Mouse (Mus musculus): ENCODE data around the gene 4921517D22Rik. TPM values are rescaled to one million over a fixed set of nuclear protein-coding genes. Genes with fewer than 3 reads are reported as not detected.
A peak's percentile ranks its signal among the peaks of the same experiment; 100 is the strongest.

Gene 4921517D22Rik
- total RNA-seq, 2 experiments from 2014 or later, result not detected

- intact Hi-C loops (cut with DNase I), result no loop called here
- DNase-seq (ENCODE audit: extremely low spot score in 1 of 2, low spot score in 2 of 2), result no peak
- TF ChIP-seq CTCF (IDR thresholded peaks at IDR 0.05), result no peak
- Histone ChIP-seq H3K4me3 (no peak overlapping the region), H3K27ac (no peak overlapping the region)
Observed at GRCm38 (mm10) chr13:59689313-59689712, 4.6 kb downstream of the 4921517D22Rik start.

DNA sequence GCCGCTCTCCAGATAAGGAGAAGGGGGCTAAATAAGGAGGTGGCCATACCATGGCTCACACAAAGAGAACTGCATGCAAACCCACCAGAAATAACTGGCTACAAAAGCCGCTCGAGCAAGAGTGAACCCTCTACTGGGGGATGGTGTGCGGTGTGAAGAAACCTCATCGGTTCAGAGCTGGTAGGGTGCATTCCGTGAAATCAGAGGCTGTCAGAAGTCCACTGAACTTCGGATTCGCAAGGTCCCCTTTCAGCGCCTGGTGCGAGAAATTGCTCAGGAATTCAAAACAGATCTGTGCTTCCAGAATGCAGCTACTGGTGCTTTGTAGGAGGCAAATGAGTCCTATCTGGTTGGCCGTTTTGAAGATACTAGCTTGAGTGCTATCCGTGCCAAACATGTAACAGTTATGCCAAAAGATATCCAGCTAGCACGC lies 5.6 kb downstream of the 4921517D22Rik start:
- no peak for DNase-seq (ENCODE audit: extremely low spot score in 1 of 2, low spot score in 2 of 2)
- H3K4me3 ChIP-seq, result no peak overlapping the region
- intact Hi-C loops (cut with DNase I), result no loop called here
- peak; percentile 46 for TF ChIP-seq CTCF (IDR thresholded peaks at IDR 0.05)
- no peak overlapping the region for H3K27ac ChIP-seq

DNA sequence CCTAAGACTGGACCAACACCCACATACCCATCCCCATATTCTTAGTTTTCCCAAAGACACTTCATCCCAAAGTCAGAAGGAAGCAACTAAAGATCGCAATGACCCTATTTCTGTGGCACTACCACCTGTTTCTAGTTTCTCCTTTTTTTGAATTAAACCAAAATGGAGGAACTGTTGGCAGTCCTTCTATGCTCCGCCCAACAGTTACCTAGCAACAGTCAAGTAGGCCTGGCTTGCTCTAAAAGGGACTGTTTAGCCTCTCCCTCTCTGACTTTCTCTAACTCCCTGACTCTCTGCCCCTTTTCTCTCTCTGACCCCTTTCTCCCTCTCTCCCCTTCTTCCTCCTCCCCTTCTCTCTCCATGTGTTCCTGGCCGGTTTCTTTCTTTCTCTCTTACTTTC lies 8.7 kb downstream of the 4921517D22Rik start:
- Histone ChIP-seq H3K27ac (no peak overlapping the region), H3K4me3 (no peak overlapping the region)
- intact Hi-C loops (cut with DNase I), result no loop called here
- DNase-seq (ENCODE audit: extremely low spot score in 1 of 2, low spot score in 2 of 2), result no peak
- no peak for TF ChIP-seq CTCF (IDR thresholded peaks at IDR 0.05)

DNA sequence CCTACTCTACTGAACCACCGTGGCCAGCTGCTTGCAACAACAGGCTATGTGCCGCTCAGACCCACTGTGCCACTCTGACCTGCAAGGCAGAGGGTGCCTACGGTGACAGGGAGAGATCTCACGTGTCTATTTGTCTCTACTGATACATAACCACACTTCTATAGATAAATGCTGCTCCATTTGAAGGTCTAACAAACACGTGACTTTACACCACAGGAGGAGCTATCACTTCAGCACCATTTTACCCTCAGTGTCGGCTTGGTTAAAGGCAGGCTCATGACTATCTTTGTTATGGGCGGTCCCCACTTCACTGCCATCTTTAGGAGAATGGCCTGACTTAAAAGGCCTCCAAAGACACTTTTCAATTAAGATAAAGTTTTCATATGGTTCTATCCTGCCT lies 11.3 kb downstream of the 4921517D22Rik start:
- no peak overlapping the region for H3K4me3 ChIP-seq
- intact Hi-C loops (cut with DNase I), result no loop called here
- no peak overlapping the region for H3K27ac ChIP-seq
- no peak for TF ChIP-seq CTCF (IDR thresholded peaks at IDR 0.05)
- DNase-seq (ENCODE audit: extremely low spot score in 1 of 2, low spot score in 2 of 2), result no peak

DNA sequence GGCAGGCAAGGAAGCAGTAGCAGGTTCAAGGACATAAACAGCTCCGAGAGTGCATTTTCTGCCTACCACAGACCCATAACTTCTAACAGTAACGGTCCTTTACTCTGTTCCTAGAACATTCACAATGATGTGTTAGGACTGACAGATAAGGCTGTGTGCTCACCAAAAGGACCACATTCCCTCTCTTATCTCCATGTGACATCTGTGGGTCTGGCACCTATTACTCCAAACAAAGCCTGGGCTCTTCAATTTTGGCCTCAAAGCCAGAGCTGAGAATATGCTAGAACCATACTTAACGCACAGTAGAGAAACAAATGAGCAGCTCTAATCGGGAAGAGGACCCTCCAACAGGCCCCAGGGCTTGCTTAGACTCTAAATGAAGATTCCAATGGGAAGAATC lies 14.0 kb downstream of the 4921517D22Rik start:
- no peak for DNase-seq (ENCODE audit: extremely low spot score in 1 of 2, low spot score in 2 of 2)
- no peak for TF ChIP-seq CTCF (IDR thresholded peaks at IDR 0.05)
- no peak overlapping the region for H3K4me3 ChIP-seq
- intact Hi-C loops (cut with DNase I), result loop anchor here (5.0 kb wide), 1 partner anchor 47 kb away; no protein-coding TSS in a partner anchor
- H3K27ac ChIP-seq, result no peak overlapping the region

DNA sequence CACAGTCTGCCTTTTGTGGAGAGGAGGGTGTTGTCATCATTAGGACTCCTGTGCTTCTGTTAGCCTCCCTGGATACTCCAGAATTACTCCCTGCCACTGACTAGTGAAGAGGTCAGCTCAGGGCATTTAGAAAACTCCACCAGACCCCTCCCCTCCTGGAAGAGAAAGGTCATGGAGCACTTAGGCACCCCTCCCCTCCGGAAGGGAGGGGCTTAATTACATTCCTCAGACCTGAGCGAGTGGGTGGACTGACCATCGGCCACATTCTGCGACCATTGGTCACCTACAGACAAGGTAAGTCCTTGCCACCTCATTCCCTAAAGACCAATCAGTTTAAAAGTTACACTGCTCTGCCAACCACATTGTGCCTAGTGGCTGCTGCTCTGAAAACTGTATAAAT lies 14.6 kb downstream of the 4921517D22Rik start:
- DNase-seq (ENCODE audit: extremely low spot score in 1 of 2, low spot score in 2 of 2), result no peak
- no peak for TF ChIP-seq CTCF (IDR thresholded peaks at IDR 0.05)
- Histone ChIP-seq H3K27ac (no peak overlapping the region), H3K4me3 (no peak overlapping the region)
- intact Hi-C loops (cut with DNase I), result loop anchor here (5.0 kb wide), 1 partner anchor 48 kb away; no protein-coding TSS in a partner anchor

DNA sequence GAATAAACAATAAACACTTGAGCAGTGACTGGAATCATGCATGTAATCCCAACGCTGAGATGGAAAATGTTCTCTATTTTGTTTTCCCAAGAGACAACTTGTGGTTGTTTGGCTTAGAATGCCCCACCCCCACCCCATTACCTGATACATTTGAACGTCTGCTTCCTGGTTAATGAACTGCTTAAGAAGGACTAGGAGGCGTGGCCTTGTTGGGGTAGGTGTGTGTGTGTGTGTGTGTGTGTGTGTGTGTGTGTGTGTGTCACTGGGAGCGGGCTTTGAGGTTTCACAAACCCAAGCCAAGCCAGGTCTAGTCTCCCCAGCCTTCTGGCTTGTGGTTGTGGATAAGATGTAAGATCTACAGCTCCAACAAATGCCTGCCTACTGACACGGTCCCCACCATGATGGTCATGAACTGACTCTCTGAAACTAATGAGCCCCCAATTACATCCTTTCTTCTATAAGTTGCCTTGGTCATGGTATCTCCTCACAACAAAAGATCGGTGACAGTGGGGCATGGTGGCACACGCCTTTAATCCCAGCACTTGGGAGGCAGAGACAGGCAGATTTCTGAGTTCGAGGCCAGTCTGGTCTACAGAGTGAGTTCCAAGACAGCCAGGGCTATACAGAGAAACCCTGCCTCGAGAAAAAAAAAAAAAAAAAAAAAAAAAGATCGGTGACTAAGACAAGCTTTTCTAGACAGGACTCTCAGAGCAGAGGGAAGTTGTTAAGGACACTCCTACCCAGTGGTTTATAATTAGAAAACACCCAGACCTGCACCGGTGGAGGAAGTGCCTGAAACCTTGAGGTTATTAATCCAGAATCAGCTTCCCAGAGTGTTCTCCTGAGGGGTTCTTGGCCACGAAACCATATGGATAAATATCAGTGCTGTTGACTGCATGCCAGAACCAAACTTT lies 17.3 kb downstream of the 4921517D22Rik start:
- TF ChIP-seq CTCF (IDR thresholded peaks at IDR 0.05), result no peak
- Histone ChIP-seq H3K4me3 (no peak overlapping the region), H3K27ac (no peak overlapping the region)
- DNase-seq (ENCODE audit: extremely low spot score in 1 of 2, low spot score in 2 of 2), result no peak
- intact Hi-C loops (cut with DNase I), result loop anchor here (5.0 kb wide), 1 partner anchor 51 kb away; no protein-coding TSS in a partner anchor

DNA sequence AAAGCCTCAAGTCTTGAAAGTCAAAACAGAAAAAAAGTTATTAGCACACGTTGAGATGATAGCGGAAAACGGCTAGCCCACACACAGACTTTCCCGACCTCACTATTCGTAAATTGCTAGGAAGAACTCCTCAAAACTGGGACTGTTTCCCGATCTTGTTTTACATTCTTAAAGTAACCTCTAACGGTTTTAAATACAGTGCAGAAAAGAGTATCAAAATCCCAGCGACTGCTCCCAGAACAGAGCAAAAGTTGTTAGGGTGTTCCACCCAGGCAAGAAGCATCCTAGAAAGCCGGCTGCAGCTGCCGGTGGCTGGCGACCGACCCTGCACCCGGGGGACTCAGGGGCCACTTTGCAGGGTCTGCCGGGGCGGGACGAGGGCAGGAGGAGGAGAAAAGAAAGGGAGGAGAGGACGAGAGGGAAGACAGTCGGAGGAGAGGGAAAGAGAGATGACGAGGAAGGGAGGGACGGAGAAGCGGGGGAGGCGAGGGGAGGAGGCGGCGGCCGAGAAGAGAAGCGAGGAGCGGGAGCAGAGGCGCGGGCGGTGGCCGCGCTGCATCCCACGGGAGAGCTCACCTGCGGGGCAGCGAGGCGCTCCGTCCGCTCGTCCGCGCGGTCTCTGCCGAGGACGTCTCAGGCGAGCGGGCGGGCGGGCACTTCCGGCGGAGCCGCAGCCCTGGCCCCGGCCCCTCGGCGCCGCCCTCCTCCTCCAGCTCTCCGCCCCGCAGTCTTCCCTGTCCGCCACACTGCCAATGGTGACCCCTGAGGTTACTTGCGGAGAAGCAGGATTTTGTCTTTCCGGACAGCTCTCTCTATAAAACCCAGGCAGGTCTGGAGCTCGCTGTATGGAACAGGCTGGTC lies 18.5 kb downstream of the 4921517D22Rik start, which contains the start of gene Golm1:
Gene Golm1 (minus strand): TSS at position 661 of the 861 bp plus-strand sequence.
- peak within 1 kb of the TSS; percentile 84 for H3K4me3 ChIP-seq
- intact Hi-C loops (cut with DNase I), result loop anchor here (5.0 kb wide), 1 partner anchor 52 kb away; no protein-coding TSS in a partner anchor
- peak within 1 kb of the TSS; percentile 84 for H3K27ac ChIP-seq
- no peak; the same call in 1 of the 2 replicates for TF ChIP-seq CTCF (IDR thresholded peaks at IDR 0.05)
- DNase-seq (ENCODE audit: extremely low spot score in 1 of 2, low spot score in 2 of 2), result peak; percentile 38 to 44

GRCm38 (mm10) chr13:59674761-59675150 lies 19.2 kb downstream of the 4921517D22Rik start:
- Histone ChIP-seq H3K4me3 (peak overlapping the region; percentile 84), H3K27ac (peak overlapping the region; percentile 84; the same call in 1 of the 2 replicates)
- DNase-seq (ENCODE audit: extremely low spot score in 1 of 2, low spot score in 2 of 2), result peak in 1 of 2 experiments; percentile 31
- intact Hi-C loops (cut with DNase I), result loop anchor here (5.0 kb wide), 1 partner anchor 53 kb away; no protein-coding TSS in a partner anchor
- TF ChIP-seq CTCF (IDR thresholded peaks at IDR 0.05), result no peak

GRCm38 (mm10) chr13:59674215-59674614 lies 19.7 kb downstream of the 4921517D22Rik start:
- no peak for DNase-seq (ENCODE audit: extremely low spot score in 1 of 2, low spot score in 2 of 2)
- intact Hi-C loops (cut with DNase I), result no loop called here
- Histone ChIP-seq H3K27ac (peak overlapping the region; percentile 84; the same call in 1 of the 2 replicates), H3K4me3 (peak overlapping the region; percentile 84)
- TF ChIP-seq CTCF (IDR thresholded peaks at IDR 0.05), result no peak

DNA sequence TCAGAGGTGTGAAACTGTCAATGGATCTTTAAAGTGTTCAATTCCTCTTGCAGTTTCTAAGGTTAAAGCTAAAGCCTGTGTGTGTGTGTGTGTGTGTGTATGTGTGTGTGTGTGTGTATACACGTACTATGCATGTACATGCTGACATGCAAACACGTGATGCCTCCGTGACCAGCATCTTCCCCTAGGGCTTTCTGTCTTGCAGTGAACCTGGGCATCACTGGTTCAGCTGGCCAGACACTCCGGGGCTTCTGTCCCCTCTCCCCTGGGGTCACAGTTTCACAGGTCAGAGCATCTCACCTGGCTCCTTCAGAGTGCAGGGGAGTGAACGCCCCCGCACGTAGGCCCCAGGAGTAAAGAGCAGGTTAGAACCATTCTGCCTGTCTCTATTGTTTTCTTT lies 20.3 kb downstream of the 4921517D22Rik start:
- no peak overlapping the region for H3K4me3 ChIP-seq
- intact Hi-C loops (cut with DNase I), result no loop called here

More for the DNA sequence above, 20.3 kb downstream of the 4921517D22Rik start:
- no peak for DNase-seq (ENCODE audit: extremely low spot score in 1 of 2, low spot score in 2 of 2)
- TF ChIP-seq CTCF (IDR thresholded peaks at IDR 0.05), result no peak
- no peak overlapping the region for H3K27ac ChIP-seq

All from left cerebral cortex, adult 2 months (tissue).